Mouse (Mus musculus): ENCODE data around the gene Myg1.

DNA sequence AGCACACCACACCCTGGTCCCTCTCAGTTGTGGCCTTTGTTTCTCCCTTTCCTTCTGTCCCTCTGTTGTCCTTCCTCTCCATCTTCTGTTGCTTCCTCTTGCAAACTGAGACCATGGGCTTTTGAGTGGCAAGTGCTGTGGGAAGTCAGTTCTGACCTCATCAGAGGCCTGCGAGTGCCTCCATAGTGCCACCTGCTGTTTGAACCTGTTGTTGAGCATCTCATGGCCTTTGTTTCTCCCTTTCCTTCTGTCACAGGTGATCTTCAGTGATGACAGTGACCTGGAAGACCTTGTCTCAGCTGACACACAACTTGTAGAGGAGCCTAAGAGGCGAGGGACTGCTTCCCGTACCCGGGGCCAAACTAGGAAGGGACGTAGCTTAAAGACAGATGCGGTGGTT, 15.2 kb upstream of the Myg1 start:
- TF ChIP-seq GATA1 (IDR thresholded peaks at IDR 0.05; ENCODE audit: borderline replicate concordance, low read length) (no peak), FLI1 (IDR thresholded peaks at IDR 0.05; ENCODE audit: low read length) (no peak)

Data from megakaryocyte, embryonic 14.5 days (primary cell).